Mouse (Mus musculus): ENCODE data around the gene Gm37419. TPM values are rescaled to one million over a fixed set of nuclear protein-coding genes. Genes with fewer than 3 reads are reported as not detected.

The Gm37419 gene
- polyA plus RNA-seq, 1 experiment, result not detected

DNA sequence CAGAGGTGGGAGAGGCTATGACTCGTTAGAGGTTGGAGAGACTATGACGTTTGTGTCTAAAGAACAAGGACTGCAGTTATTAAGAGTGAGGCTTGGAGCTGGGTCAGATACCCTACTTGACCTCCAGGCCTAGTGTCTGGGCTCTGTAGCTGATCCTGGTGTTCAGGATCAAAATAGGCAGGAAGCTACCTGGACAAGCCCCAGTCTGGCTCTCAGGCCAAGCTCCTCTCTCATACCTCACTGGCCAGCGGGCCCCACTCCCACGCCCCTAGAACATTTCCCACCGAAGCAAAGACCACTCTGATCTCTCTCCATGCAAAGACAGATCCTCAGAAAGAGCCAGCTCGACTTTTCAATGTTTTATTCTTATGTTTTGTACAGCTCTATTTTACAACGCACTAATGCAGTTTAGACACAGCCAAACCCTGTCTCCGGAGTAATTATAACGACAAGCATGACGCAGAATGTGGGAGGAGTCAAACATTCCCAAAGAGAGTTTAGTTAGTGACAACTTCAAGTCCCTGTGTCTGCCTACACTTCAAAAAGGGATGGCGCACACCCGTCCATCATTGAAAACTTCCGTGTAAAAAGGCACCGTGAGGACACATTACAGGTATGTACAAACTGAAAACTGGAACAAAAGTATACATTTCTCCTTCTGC, 23.4 kb upstream of the Gm37419 start:
- Histone ChIP-seq H3K4me1 (no peaks in the 10 kb centered on the region), H3K9me3 (peaks cover 16% of the 10 kb centered on the region), H3K36me3 (replicated peaks; ENCODE audit: low read length) (peaks cover 35% of the 10 kb centered on the region), H3K27me3 (replicated peaks) (no peaks in the 10 kb centered on the region), H3K4me3 (replicated peaks) (no peak overlapping the region)
- no peak for TF ChIP-seq GATA1 (IDR thresholded peaks at IDR 0.05; ENCODE audit: borderline replicate concordance, low read length)
- TF ChIP-seq FLI1 (IDR thresholded peaks at IDR 0.05; ENCODE audit: low read length), result no peak

GRCm38 (mm10) chr16:23966066-23966465, 22.2 kb upstream of the Gm37419 start:
- H3K4me1 ChIP-seq, result no peaks in the 10 kb centered on the region
- H3K27me3 ChIP-seq (replicated peaks), result no peaks in the 10 kb centered on the region
- H3K36me3 ChIP-seq (replicated peaks; ENCODE audit: low read length), result peaks cover 42% of the 10 kb centered on the region
- TF ChIP-seq FLI1 (IDR thresholded peaks at IDR 0.05; ENCODE audit: low read length) (no peak), GATA1 (IDR thresholded peaks at IDR 0.05; ENCODE audit: borderline replicate concordance, low read length) (no peak)
- H3K9me3 ChIP-seq, result peaks cover 16% of the 10 kb centered on the region
- H3K4me3 ChIP-seq (replicated peaks), result no peak overlapping the region

DNA sequence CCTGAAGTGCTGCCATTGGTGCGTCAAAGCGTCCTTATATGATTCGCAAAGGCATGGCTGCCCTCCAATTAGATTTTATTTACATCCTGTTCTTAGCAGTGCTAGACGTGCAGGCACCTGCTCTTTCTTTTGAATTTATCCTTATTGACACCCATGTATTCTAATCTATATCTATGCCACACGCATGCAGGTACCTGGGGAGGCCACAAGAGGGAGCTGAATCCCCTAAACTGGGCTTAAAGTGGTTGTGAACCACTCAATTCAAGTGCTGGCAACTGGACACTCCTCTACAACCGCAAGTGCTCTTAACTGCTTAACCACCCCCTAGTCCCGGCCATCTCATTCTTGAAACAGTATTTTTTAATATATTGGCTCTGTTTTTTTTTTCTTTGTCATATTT, 21.0 kb upstream of the Gm37419 start:
- peaks cover 51% of the 10 kb centered on the region for H3K36me3 ChIP-seq (replicated peaks; ENCODE audit: low read length)
- no peak for TF ChIP-seq FLI1 (IDR thresholded peaks at IDR 0.05; ENCODE audit: low read length)
- no peak for TF ChIP-seq GATA1 (IDR thresholded peaks at IDR 0.05; ENCODE audit: borderline replicate concordance, low read length)
- H3K9me3 ChIP-seq, result peaks cover 20% of the 10 kb centered on the region
- no peak overlapping the region for H3K4me3 ChIP-seq (replicated peaks)
- peaks cover 3% of the 10 kb centered on the region for H3K27me3 ChIP-seq (replicated peaks)
- H3K4me1 ChIP-seq, result no peaks in the 10 kb centered on the region

GRCm38 (mm10) chr16:23968888-23969287, 19.4 kb upstream of the Gm37419 start:
- H3K4me3 ChIP-seq (replicated peaks), result no peak overlapping the region
- H3K36me3 ChIP-seq (replicated peaks; ENCODE audit: low read length), result peaks cover 60% of the 10 kb centered on the region
- TF ChIP-seq FLI1 (IDR thresholded peaks at IDR 0.05; ENCODE audit: low read length), result no peak
- TF ChIP-seq GATA1 (IDR thresholded peaks at IDR 0.05; ENCODE audit: borderline replicate concordance, low read length), result no peak
- peaks cover 5% of the 10 kb centered on the region for H3K27me3 ChIP-seq (replicated peaks)
- H3K9me3 ChIP-seq, result peaks cover 22% of the 10 kb centered on the region
- H3K4me1 ChIP-seq, result no peaks in the 10 kb centered on the region

DNA sequence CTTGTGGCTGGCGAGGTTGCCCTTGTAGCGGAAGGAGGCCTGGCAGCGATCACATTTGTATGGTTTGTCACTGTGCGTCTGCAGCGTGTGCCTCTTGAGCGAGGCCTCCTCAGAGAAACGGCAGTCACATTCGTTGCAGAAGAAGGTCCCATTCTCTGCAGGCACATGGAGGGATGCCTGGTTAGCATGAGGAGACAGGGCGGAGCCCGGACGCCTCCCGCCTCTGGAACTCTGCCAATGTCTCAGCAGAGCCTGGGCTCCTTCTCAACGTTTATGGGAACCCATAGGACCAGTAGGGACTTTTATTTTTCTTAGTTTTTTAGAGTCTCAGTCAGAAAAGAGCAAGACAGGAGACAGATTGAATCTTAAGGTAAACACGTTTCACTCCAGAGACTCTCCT, 18.4 kb upstream of the Gm37419 start:
- H3K27me3 ChIP-seq (replicated peaks), result peaks cover 8% of the 10 kb centered on the region
- H3K9me3 ChIP-seq, result peaks cover 22% of the 10 kb centered on the region
- H3K4me3 ChIP-seq (replicated peaks), result peak overlapping the region; percentile 18
- TF ChIP-seq FLI1 (IDR thresholded peaks at IDR 0.05; ENCODE audit: low read length) (no peak), GATA1 (IDR thresholded peaks at IDR 0.05; ENCODE audit: borderline replicate concordance, low read length) (no peak)
- H3K4me1 ChIP-seq, result no peaks in the 10 kb centered on the region
- H3K36me3 ChIP-seq (replicated peaks; ENCODE audit: low read length), result peaks cover 67% of the 10 kb centered on the region

GRCm38 (mm10) chr16:23972126-23972740, 16.0 kb upstream of the Gm37419 start:
- TF ChIP-seq GATA1 (IDR thresholded peaks at IDR 0.05; ENCODE audit: borderline replicate concordance, low read length), result no peak
- no peak for TF ChIP-seq FLI1 (IDR thresholded peaks at IDR 0.05; ENCODE audit: low read length)
- Histone ChIP-seq H3K4me1 (peaks cover 2% of the 10 kb centered on the region; the same call in 1 of the 2 replicates), H3K27me3 (replicated peaks) (peaks cover 11% of the 10 kb centered on the region), H3K36me3 (replicated peaks; ENCODE audit: low read length) (peaks cover 54% of the 10 kb centered on the region), H3K9me3 (peaks cover 22% of the 10 kb centered on the region), H3K4me3 (replicated peaks) (no peak overlapping the region)

DNA sequence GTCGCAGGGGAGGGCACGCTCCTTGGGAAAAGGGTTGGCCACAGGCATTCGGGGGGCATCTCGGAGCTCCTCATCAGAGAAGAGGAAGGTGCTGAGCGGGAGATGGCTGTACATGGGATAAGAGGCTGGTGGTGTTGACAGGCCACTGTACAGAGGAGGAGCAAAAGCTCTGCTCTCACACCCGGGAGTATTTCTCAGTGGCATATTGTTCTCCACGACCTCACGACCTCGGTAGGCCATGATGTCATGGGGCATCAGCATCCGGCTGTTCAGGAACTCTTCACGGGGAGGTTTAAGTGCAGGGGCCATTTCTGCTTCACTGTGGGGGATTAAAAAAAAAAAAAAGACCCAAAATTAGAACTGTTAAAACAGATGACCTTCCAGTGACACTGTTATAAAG, 15.4 kb upstream of the Gm37419 start:
- TF ChIP-seq FLI1 (IDR thresholded peaks at IDR 0.05; ENCODE audit: low read length), result no peak
- TF ChIP-seq GATA1 (IDR thresholded peaks at IDR 0.05; ENCODE audit: borderline replicate concordance, low read length), result no peak
- Histone ChIP-seq H3K4me3 (replicated peaks) (no peak overlapping the region), H3K9me3 (peaks cover 19% of the 10 kb centered on the region), H3K27me3 (replicated peaks) (peaks cover 15% of the 10 kb centered on the region), H3K36me3 (replicated peaks; ENCODE audit: low read length) (peaks cover 48% of the 10 kb centered on the region), H3K4me1 (peaks cover 2% of the 10 kb centered on the region; the same call in 1 of the 2 replicates)

- no peak for TF ChIP-seq FLI1 (IDR thresholded peaks at IDR 0.05; ENCODE audit: low read length)
- TF ChIP-seq GATA1 (IDR thresholded peaks at IDR 0.05; ENCODE audit: borderline replicate concordance, low read length), result no peak
- Histone ChIP-seq H3K4me3 (replicated peaks) (no peak overlapping the region), H3K36me3 (replicated peaks; ENCODE audit: low read length) (peaks cover 40% of the 10 kb centered on the region), H3K9me3 (peaks cover 14% of the 10 kb centered on the region), H3K27me3 (replicated peaks) (peaks cover 17% of the 10 kb centered on the region), H3K4me1 (peaks cover 2% of the 10 kb centered on the region; the same call in 1 of the 2 replicates)
Measured at GRCm38 (mm10) chr16:23973635-23974367, 14.5 kb upstream of the Gm37419 start.

DNA sequence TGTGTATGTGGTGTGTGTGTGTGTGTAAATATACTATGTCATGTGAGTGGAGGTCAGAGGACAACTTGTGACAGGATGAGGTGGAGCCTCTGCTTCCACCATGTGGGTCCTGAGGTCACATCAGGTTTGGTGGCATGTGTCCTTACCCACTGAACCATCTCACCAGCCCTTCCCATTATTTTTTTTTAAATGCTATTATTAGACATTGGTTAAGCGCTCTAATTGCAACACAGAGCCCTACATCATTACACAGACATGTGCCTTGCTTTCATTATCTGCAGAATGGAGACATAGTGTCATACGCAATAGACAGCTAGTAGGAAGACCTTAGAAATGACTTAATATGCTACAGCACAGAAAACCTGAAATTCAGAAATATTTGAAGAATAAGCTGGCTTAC, 12.1 kb upstream of the Gm37419 start:
- H3K4me3 ChIP-seq (replicated peaks), result no peak overlapping the region
- H3K4me1 ChIP-seq, result peaks cover 14% of the 10 kb centered on the region
- peaks cover 23% of the 10 kb centered on the region for H3K36me3 ChIP-seq (replicated peaks; ENCODE audit: low read length)
- TF ChIP-seq FLI1 (IDR thresholded peaks at IDR 0.05; ENCODE audit: low read length) (no peak), GATA1 (IDR thresholded peaks at IDR 0.05; ENCODE audit: borderline replicate concordance, low read length) (no peak)
- H3K9me3 ChIP-seq, result peaks cover 9% of the 10 kb centered on the region
- H3K27me3 ChIP-seq (replicated peaks), result peaks cover 39% of the 10 kb centered on the region

DNA sequence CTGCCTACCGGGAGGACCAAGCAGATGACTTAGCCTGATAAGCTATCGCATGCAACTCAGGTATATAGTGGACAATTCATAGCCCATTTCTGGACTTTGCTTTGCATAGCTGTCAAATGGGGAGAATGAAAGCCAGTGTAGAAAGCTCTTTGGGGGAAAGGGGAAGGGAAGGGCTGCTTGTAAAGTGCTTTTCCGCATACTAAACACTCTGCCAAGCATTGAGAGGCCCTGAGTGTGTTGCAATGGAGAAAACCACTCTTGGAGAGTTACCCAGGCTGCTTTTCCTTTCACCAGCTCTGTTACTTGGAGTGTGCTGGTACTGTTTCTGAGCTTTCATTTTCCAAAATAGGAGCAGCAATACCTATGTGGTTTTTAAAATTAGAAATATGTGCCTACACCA, 10.6 kb upstream of the Gm37419 start:
- H3K36me3 ChIP-seq (replicated peaks; ENCODE audit: low read length), result peaks cover 11% of the 10 kb centered on the region

More for the DNA sequence above, 10.6 kb upstream of the Gm37419 start:
- Histone ChIP-seq H3K4me3 (replicated peaks) (no peak overlapping the region), H3K27me3 (replicated peaks) (peaks cover 43% of the 10 kb centered on the region), H3K4me1 (peaks cover 29% of the 10 kb centered on the region), H3K9me3 (peaks cover under 1% of the 10 kb centered on the region; the same call in 1 of the 2 replicates)
- TF ChIP-seq FLI1 (IDR thresholded peaks at IDR 0.05; ENCODE audit: low read length) (no peak), GATA1 (IDR thresholded peaks at IDR 0.05; ENCODE audit: borderline replicate concordance, low read length) (no peak)

All from megakaryocyte, embryonic 14.5 days (primary cell).